Mouse (Mus musculus): ENCODE measurements around the gene Nup85. TPM values are rescaled to one million over a fixed set of nuclear protein-coding genes. Genes with fewer than 3 reads are reported as not detected.

Nup85 gene
- total RNA-seq, 2 experiments from 2014 or later: 39.6 to 47.4 TPM

DNA sequence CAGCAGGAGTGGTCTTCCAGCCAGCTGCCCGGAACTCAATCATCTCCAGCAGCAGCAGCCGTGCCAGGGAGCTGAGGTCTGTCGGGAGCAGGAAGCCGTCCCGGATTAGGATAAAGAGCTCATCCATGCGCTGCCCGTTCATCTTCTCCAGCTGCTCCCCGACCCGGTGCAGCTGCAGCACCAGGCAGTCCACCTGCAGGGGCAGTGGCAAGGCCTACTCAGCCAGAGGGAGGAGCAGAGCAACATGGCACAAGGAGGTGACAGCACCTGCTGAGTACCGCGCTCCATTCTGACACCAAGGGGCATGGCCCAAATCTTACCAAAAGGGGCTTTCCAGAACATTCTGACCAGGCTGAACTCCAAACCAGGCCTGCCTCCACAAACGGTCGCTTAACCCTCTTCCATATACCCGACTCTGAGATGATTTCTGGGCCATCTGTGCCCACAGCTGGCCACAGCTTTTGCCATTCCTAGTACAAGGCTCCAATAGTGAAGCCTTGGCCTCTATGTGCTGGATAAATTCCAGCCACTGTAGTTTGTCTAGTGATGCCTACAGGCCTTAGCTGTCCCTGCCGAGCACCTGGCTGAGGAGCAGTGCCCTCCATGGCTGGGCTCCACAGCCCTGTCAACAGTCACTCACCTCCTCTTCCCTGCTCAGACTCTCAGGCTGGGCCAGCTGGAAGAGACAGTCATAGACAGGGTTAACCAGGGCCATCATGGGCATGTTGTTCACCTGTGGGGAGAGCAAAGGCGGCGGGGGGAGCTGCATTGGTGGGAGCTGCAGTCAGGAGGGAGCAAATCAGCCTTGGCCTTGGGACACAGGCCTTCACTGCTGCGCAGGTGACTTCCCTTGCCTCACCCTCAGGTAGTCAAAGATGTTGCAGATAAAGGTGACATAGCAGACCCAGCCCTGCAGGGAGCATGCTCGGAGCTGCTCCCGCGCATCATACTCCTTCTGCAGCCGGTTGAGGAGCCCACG is 44.5 kb downstream of the Nup85 start:
- intact Hi-C loops (cut with DNase I): loop anchor here (10.0 kb wide), 1 partner anchor 114 kb away; the partner anchor contains the start of gene Nt5c
- DNase-seq (ENCODE audit: low spot score in 2 of 2): peak; percentile 39 to 57

DNA sequence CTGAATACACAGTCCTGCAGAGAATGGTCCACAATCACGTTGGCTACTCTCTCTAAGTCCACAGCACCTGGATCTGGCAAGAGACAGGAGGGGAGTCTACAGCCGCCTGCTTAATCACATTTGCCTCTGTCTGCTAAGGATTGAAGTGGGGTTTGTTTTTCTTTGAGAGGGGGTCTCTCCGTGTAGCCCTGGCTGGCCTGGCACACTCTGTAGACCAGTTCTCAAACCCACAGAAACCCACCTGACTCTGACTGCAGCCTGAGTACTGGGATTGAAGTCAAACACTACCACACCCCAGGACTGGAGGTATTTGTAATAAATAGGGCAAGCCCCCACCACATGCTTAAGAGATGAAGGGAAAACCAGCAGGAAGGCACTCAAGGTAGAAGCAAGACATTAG is 45.3 kb downstream of the Nup85 start:
- no peak for DNase-seq (ENCODE audit: low spot score in 2 of 2)
- intact Hi-C loops (cut with DNase I): loop anchor here (10.0 kb wide), 1 partner anchor 115 kb away; the partner anchor contains the start of gene Nt5c

DNA sequence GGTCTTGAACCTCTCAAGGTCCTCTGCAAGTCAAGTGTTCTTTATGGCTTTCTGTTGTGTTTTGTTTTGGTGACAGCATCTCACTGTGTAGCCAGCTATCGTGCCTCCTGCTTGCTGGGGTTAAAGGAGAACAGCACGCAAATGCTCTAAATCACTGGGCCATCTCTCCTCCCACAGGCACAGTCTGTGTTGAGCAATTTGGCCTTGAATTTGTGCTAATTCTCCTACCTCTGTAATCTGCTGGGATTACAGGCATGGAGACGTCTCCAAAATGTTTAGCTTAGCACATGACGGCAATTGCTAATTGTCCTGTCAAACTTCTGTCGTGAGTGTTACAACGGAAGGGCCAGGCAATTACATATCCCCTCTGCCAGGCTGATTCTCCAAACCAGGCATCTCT is 46.9 kb downstream of the Nup85 start:
- no peak for DNase-seq (ENCODE audit: low spot score in 2 of 2)
- intact Hi-C loops (cut with DNase I): no loop called here

DNA sequence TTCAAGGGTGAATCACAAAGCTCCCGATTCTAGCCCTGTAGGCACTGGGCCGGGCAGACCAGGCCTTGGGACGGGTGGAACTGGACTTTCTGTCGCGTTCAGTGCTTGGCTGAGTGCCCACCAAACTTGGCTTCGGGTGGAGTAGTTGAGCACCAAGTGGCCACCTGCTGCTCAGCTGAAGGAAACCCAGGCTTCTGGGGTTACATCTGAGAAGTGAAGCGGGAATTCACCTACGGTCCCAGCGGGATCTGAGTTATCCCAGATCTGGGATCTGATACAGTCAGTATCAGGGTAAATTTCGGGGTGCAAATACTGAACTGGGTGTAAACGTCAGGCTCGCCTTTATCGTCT is 47.8 kb downstream of the Nup85 start:
- intact Hi-C loops (cut with DNase I): no loop called here
- peak; percentile 34 to 63 for DNase-seq (ENCODE audit: low spot score in 2 of 2)

DNA sequence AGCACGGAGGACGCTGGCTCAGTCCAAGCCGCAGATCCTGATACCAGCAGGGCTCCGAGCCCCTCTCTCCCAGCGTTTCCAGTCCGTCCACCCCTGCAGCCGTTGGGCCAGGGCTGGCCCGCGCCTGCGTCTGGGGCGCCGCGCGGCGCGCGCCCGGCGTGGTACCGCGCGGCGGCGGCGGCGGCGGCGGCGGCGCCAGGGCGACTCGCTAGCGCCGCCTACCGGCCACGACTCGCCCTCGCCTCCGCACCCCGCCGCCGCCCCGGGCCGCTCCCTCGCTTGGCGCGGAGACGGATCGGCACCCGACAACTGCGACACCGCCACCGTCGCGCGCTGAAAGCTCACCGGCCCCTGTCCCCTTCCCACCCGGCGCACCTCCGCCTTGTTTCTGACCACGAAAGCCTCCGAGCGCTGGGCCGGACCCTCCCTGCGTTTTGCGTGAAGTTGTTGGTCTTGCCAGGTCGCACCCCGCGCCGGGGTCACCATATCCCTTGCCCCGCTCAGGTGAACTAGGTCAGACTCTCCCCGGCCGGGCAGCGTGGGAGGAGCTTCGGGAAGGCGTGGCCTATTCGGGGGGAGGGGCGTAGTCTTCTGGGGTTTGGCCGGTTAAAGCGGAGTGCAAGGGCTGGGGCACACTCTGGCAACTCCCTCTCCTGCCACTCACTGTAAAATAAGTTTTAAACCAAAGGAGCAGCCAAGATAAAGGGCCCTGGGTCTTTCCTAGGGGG is 48.3 kb downstream of the Nup85 start, which contains the start of gene Mif4gd:
Mif4gd (minus strand) TSS at position 560 of the 728 bp plus-strand sequence.
- peak; percentile 63 to 75 for DNase-seq (ENCODE audit: low spot score in 2 of 2)
- intact Hi-C loops (cut with DNase I): no loop called here

DNA sequence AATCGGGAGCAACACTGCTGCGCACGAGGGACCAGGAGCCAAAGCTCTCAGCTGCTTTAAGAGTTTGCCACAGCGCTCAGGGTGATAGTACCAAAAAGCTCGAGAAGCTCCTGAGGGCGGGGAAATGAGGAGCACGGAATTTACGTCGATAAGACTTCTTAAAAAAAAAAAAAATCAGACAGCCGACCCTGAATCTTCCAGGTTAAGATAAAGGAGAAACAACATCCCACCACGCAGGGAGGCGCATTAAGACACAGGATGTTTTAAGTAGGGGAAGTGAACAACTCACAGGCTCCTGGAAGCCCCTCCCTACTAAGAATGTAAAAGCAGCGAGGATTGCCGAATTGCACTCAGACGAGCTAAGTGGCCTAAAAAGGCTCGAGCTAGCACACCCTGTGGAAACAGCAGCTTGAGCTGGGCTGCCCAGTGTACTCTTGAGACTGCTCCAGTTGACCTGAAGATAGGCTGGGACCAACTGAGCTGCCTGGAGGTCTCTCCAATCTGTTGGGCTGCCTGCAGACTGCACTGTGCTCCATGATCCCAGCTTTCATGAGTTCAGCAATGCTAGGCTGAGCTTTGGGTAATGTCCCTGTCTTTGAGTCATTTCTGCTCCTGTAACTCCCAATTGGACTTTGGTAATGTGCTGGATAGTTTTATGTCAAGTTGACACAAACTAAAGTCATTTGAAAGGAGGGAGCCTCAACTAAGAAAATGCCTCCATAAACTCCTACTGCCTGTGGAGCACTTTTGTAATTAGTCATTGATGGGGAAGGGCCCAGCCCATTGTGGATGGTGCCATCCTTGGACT is 49.1 kb downstream of the Nup85 start:
- intact Hi-C loops (cut with DNase I): no loop called here
- DNase-seq (ENCODE audit: low spot score in 2 of 2): peak in 1 of 2 experiments; percentile 20

DNA sequence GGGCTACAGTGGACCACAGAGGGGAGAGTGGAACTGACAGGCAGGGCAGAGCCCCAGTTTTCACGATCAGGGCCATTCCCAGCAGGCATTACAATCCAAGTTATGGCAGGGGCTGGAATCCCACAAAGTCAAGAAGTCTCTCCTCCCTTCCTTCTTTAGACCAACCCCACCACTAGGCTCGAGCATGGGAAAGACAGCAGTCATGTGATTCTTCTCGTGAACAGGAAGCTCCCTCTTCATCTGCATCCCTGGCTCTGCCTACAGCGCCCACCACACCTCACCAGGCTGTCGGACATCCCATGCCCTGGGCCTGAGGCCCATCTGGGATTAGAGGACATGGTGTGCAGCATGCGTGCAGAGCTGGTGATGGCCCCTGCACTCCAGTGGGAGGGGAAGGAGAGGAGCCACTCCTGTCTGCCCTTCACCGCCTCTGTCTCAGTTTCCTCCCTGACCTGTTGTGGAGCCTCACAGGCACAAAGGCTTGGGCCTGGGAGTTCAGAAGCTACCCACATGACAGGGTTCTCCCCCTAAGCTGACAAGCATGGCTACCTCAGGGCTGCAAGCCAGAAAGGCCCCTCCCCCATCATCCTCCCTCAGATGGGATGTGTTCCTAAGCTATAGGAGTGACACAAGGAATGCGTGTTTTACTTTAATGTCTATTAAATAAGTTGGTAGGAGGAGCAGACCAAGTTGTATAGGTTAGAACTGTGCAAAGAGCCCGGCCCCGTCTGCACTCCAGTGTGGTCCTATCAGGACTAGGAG is 50.3 kb downstream of the Nup85 start:
- no peak for DNase-seq (ENCODE audit: low spot score in 2 of 2)
- intact Hi-C loops (cut with DNase I): no loop called here

DNA sequence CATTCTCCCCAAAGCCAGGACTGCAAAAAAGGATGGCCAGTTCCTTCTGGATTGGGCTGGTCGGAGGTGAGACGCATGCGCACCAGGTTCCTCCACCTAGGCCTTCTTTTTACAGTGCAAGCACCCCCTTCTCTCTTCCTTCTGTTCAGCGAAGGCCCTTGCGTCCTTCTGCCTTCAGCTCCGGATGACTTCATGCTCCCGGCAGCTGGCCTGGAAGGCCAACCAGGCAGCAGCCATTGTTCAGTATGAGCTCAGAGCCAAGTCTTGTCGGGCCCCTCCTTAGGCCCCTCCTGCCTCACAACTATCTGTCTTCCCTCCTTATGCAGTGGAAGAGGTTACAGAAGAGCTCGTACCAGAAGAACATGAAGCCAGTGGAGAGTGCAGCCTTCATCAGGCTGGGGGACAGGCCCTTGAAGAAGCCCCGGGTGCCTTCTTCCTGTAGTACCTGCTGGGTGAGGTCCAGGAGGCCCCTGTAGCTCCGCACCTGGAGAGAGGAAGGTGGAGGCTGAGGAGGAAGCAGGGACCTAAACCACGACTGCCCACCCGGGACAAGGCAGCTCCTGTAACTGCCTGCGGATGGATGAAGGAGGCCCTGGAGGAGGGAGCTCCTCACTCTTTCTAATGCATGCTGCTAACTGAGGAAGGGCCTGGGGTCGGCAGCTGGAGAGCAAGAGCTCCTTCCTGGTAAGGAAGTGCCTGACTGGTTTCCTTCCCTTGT is 51.0 kb downstream of the Nup85 start:
- DNase-seq (ENCODE audit: low spot score in 2 of 2): no peak
- intact Hi-C loops (cut with DNase I): no loop called here

DNA sequence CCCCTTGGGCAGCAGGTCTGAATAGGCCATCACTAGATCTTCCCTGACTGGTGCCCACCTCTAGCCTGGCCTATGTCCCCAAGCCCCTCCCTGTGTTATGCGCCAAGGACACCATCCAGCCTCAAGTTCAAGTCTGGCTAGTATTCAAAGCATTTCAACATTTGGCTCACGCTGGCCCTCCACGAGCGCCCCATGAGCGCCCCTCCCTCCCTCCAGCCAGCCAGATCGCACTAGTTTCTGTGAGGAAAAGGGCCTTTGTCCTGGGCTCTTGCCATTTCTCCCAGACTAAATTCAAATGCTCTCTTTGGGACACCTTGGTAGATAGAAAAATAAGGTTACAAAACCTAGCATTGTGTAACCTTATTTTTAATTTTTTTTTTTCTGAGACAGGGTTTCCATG is 51.6 kb downstream of the Nup85 start:
- intact Hi-C loops (cut with DNase I): no loop called here
- DNase-seq (ENCODE audit: low spot score in 2 of 2): no peak

DNA sequence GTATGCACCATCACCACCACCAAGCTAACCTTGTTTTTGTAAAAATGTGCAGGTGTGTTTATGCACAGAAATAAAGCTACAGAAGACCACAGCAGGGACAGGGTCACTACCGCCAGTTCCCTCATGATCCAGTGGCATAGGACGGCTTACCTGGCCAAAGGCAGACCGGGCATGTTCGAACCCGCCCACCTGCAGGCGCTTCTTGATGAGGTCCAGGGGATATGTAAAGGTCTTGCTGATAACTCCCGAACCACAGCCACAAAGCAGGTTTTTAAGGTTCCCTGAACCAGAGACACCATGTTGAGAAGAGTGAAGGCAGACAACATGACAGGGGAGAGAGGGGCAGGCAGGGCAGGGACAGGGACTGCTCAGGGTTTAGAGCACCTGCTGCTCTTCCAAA is 52.1 kb downstream of the Nup85 start:
- intact Hi-C loops (cut with DNase I): no loop called here
- DNase-seq (ENCODE audit: low spot score in 2 of 2): no peak

DNA sequence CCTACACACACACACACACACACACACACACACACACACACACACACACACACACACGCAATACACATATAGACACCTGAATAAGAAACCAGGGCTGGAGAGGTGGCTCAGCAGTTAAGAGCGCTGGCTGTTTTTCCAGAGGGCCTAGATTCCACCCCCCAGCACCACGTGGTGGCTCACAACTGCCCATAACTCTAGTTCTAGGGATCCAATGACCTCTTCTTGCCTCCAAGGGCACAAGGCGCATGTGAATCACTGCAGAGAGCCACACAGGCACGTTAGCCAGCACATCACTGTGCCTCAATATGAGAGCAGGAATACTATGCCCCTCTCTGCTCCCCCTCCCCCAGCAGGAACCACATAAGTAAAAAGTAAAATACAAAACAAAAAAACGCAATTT is 52.7 kb downstream of the Nup85 start:
- intact Hi-C loops (cut with DNase I): no loop called here
- DNase-seq (ENCODE audit: low spot score in 2 of 2): no peak

DNA sequence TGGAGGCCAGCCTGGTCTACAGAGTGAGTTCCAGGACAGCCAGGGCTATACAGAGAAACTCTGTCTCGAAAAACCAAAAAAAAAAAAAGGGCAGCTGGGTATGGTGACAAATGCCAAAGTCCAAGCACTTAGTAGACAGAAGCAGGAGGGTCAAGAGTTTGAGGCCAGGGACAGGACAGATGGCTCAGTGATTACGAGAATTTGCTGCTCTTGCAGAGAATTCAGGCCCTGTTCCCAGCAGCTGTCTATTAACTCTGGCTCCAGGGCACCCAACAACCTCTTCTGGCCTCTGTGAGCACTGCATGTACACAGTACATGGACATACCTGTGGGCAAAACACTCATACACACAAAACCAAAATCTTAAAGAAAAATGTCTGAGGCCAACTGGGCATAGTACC is 53.8 kb downstream of the Nup85 start:
- no peak for DNase-seq (ENCODE audit: low spot score in 2 of 2)
- intact Hi-C loops (cut with DNase I): no loop called here

DNA sequence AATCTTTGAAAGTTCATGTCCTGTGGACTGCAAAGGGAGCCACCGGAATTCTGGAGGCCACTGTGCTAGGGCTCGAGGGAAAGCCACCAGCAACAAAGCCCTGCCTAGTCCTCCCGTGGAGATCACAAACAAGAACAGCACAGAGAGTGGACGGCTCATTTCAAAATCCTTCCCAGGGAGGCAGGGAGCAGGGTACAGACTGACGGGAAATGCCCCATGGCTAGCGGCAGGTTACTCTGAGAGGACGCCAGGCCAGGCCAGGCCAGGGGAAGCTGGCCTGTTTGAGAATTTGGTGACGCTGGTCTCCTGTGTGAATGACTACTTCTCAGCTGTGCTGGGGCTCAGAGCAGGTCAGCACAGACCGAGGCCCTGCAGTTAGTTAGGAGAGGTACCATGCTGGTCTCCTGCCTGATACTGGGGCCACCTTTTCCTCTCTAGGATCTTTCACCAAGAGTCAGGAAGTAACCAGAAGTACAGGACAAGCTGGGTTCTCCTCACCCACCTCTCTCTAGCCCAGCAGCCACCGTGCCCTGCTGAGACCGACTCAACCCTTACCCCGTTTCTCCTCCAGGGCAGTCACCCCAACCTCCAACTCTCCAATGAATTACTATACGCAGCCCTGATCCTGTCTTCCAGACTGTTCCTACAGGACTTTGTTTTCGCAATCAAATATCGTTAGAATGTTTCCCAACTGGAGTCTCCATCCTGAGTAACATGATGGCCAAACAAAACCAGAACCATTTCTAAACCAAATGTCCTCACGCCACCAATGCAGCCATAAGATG is 54.7 kb downstream of the Nup85 start:
- no peak for DNase-seq (ENCODE audit: low spot score in 2 of 2)
- intact Hi-C loops (cut with DNase I): no loop called here

DNA sequence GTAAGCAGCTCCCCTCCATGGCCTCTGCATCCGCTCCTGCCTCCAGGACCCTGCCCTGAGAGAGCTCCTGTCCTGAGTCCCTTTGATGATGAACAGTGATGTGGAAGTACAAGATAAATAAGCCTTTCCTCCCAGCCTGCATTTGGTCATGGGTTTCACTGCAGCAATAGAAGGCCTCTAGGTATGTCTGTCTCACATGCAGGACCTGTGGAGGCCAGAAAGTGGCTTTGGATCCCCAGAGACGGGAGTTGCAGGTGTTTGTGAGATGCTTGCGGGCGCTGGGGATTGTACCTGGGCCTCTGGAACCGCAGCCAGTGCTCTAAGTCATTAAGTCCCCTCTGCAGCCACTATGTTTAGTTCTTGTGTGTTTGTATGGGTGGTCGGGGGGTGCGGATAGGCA is 55.7 kb downstream of the Nup85 start:
- DNase-seq (ENCODE audit: low spot score in 2 of 2): no peak
- intact Hi-C loops (cut with DNase I): no loop called here

DNA sequence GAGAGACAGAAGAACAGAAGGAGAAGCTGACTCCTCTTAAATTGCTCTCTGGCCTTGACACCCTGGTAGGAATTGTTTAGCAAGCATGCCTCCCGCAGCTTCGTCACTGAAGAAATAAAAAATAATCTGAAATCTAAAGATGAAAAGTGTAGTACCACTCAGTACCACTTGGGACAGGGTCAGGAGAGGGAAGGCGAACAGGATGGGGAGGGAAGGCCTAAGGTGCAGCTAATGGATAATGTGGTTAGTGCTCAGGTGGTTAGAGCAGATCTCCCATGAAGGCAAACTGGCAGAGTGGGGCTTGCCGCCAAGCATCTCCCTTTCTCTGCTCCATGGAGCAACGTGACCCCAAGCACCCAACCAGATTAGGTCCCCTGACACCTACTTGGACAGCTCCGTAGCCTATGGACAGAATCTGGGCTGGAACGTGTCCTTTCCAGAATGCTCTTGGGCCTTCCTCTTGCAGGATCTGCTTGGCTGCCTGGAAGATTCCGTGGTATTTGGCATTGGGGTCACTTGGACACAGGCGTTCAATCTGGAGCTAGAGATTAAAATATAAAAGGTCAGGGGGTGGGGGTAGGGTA is 59.3 kb downstream of the Nup85 start:
- intact Hi-C loops (cut with DNase I): no loop called here
- DNase-seq (ENCODE audit: low spot score in 2 of 2): no peak

DNA sequence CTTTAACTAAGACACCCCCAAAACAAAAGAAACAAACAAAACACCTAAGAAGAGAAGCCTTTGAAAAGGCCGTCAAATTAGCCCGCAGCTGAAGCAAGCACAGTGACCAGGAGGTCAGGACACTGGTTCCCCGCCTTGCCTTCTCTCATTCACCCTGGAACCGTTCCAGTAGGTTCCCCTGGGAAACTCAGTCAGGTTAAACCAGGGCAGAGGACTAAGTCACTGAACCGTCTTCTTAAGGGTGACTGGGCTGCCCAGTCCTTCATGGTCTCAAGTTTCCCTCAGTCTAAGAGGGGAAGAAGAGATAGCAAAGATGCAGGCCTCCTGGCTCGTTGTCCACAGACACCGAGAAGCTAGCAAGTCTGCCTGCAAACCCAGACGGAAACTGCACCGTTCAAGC is 61.6 kb downstream of the Nup85 start:
- DNase-seq (ENCODE audit: low spot score in 2 of 2): no peak
- intact Hi-C loops (cut with DNase I): no loop called here

DNA sequence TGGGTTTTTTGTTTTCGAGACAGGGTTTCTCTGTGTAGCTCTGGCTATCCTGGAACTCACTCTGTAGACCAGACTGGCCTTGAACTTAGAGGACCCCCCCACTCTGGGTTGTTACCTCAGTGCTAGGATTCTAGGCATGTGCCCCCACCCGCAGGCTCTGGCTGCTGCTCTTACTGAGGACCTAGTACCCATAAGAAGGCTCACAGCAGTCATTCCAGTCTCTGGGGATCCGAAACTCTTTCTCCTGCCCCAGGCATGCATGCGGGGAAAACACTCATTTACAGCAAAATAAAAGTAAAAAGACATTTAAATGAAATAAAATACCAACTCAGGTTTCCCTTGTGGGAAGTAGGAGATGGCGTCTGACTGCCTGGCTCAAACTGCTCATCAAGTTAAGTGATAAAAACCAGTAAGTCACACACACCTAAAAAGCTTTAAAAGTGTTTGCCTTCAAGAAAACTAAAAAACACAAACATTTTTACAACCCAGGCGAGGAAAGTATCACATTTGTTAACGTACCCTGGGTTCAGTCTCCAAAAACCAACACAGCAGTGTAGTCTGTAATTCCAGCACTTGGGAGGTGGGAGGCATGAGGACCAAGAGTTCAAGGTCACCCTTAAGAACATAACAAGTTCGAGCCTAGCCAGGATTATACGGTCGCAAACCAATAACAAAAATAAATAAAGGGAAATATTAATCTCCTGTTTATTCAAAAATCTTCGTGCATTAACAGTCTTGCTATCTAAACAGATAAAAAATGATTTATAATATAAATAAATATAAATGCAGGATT is 62.8 kb downstream of the Nup85 start:
- intact Hi-C loops (cut with DNase I): no loop called here
- no peak for DNase-seq (ENCODE audit: low spot score in 2 of 2)
